In genomic region chr7:128694848-128695247, GRCm38 (mm10) we compare ENCODE assay signal across 19 mouse cellular contexts.
"Had no signal": no experiment of that assay in that cellular context is flagged by ENCODE, and none has a peak within 500 bp of the region (broad histone marks: within the 10 kb centered on the region; RNA-seq: fewer than 3 reads in every experiment).

No protein-coding gene starts in this region.

- H3K4me3 ChIP-seq: limb, embryonic 15.5 days; myocyte; neural tube, embryonic 15.5 days had no signal

- H3K4me2 ChIP-seq: limb, embryonic 15.5 days; lung, embryonic 14.5 days; neural tube, embryonic 15.5 days had no signal

- H3K27ac ChIP-seq: hindbrain, postnatal 0 days; kidney, postnatal 0 days; limb, embryonic 15.5 days; macrophage; neural tube, embryonic 15.5 days had no signal

- H3K27me3 ChIP-seq: limb, embryonic 15.5 days; neural tube, embryonic 15.5 days had no signal

- H3K9me3 ChIP-seq: limb, embryonic 15.5 days; neural tube, embryonic 15.5 days had no signal

- DNase-seq: kidney, adult 2 months; kidney, postnatal 36 days; layer of hippocampus, adult 9-11 months; layer of hippocampus, postnatal 36 days; lung, embryonic 14.5 days; lung, postnatal 14 days; midbrain, embryonic 14.5 days; retina, postnatal 1 day; right cerebral cortex, postnatal 4 days; spleen, adult 18-20 months; thymus, adult 18-20 months; thymus, postnatal 36 days had no signal

- H3K4me1 ChIP-seq: limb, embryonic 15.5 days had no signal

- H3K9ac ChIP-seq: limb, embryonic 15.5 days; lung, embryonic 14.5 days; neural tube, embryonic 15.5 days had no signal

- ATAC-seq: hindbrain, postnatal 0 days; intestine, embryonic 16.5 days had no signal
